Mouse (Mus musculus) CH12.LX (cell line): ENCODE data around the gene 2700081O15Rik. TPM values are rescaled to one million over a fixed set of nuclear protein-coding genes. Genes with fewer than 3 reads are reported as not detected.

Experiments
- DNase-seq: peaks from one replicate; pipeline ENCODE4 v3.0.0-alpha.2; 2013; ENCODE audit errors: extremely low read depth
- H3K27ac ChIP-seq: 2 replicates; pipeline ENCODE4 v1.5.1; 2012; ENCODE audit warnings: low read depth, mild to moderate bottlenecking, control low read depth, moderate library complexity; ENCODE audit not compliant: insufficient read depth
- H3K27me3 ChIP-seq: replicated peaks from 2 replicates; pipeline ENCODE3; 2012; ENCODE audit warnings: inconsistent platforms
- H3K36me3 ChIP-seq, 2 experiments: replicated peaks in 1 of 2; 2 replicates each; pipeline versions ENCODE3 to v1.6.1; 2012; ENCODE audit warnings: inconsistent platforms in 1 of 2, low read length in 1 of 2, mild to moderate bottlenecking in 1 of 2, mixed read lengths in 1 of 2, moderate library complexity in 1 of 2; ENCODE audit not compliant: control insufficient read depth in 1 of 2, insufficient read depth in 1 of 2
- H3K4me1 ChIP-seq, 2 experiments: 2 replicates each; pipeline ENCODE4 v1.6.1; 2012; ENCODE audit warnings: inconsistent platforms in 1 of 2, moderate library complexity in 1 of 2; ENCODE audit not compliant: insufficient read depth in 2 of 2, control insufficient read depth in 1 of 2
- H3K4me2 ChIP-seq: 2 replicates; pipeline ENCODE4 v1.6.1; 2012; ENCODE audit warnings: low read depth, mild to moderate bottlenecking, control low read depth; ENCODE audit not compliant: poor library complexity, insufficient read depth, severe bottlenecking
- H3K4me3 ChIP-seq, 3 experiments: fragments of 150-350 bp in 1 of 3; sonication (generic) in 1 of 3; replicated peaks in 1 of 3; 2 replicates each; pipeline versions ENCODE3 to v1.5.1; 2011 to 2012; ENCODE audit warnings: low read depth in 2 of 3, low read length in 2 of 3, mild to moderate bottlenecking in 2 of 3, moderate library complexity in 2 of 3, control low read depth in 1 of 3, improper control_type of control experiment in 1 of 3, inconsistent platforms in 1 of 3, mixed read lengths in 1 of 3; ENCODE audit not compliant: poor library complexity in 1 of 3
- H3K79me2 ChIP-seq: replicated peaks from 2 replicates; pipeline ENCODE4 v1.6.1; 2012; ENCODE audit warnings: mild to moderate bottlenecking, moderate library complexity; ENCODE audit not compliant: control insufficient read depth, poor library complexity, insufficient read depth, severe bottlenecking; ENCODE audit errors: extremely low read depth
- H3K9ac ChIP-seq: 2 replicates; pipeline ENCODE4 v1.6.1; 2012; ENCODE audit warnings: low read depth, mild to moderate bottlenecking, control low read depth, moderate library complexity; ENCODE audit not compliant: insufficient read depth
- H3K9me3 ChIP-seq: replicated peaks from 2 replicates; pipeline ENCODE3; 2012; ENCODE audit warnings: low read length, inconsistent platforms, mixed read lengths
- BHLHE40 ChIP-seq: IDR thresholded peaks from 2 replicates; pipeline ENCODE4 v1.6.1; 2011; ENCODE audit warnings: mild to moderate bottlenecking, low read depth, low read length, improper control_type of control experiment
- CHD1 ChIP-seq: IDR thresholded peaks from 2 replicates; pipeline ENCODE4 v1.6.1; 2012; ENCODE audit warnings: low read depth, low read length, improper control_type of control experiment, inconsistent platforms
- CTCF ChIP-seq, 2 experiments: IDR thresholded peaks in 1 of 2; conservative IDR thresholded peaks in 1 of 2; 2 replicates each; pipeline ENCODE4 v1.5.1; 2011 to 2012; ENCODE audit warnings: low read depth in 2 of 2, low read length in 2 of 2, improper control_type of control experiment in 1 of 2, inconsistent platforms in 1 of 2, mild to moderate bottlenecking in 1 of 2, moderate library complexity in 1 of 2
- E2F4 ChIP-seq: IDR thresholded peaks from 2 replicates; pipeline ENCODE4 v1.6.1; 2011; ENCODE audit warnings: low read depth, low read length, improper control_type of control experiment; ENCODE audit not compliant: insufficient replicate concordance
- ELF1 ChIP-seq: IDR thresholded peaks from 2 replicates; pipeline ENCODE4 v1.6.1; 2014; ENCODE audit warnings: low read depth, mild to moderate bottlenecking, inconsistent platforms, low read length, improper control_type of control experiment
- EP300 ChIP-seq: IDR thresholded peaks from 2 replicates; pipeline ENCODE4 v1.6.1; 2011; ENCODE audit warnings: low read length, improper control_type of control experiment
- ETS1 ChIP-seq: conservative IDR thresholded peaks from 2 replicates; pipeline ENCODE4 v1.6.1; 2012; ENCODE audit warnings: low read depth, mild to moderate bottlenecking, inconsistent platforms, low read length, improper control_type of control experiment, moderate library complexity
- GABPA ChIP-seq: IDR thresholded peaks from 2 replicates; pipeline ENCODE4 v1.6.1; 2012; ENCODE audit warnings: low read depth, low read length, improper control_type of control experiment, inconsistent platforms; ENCODE audit not compliant: insufficient replicate concordance
- HCFC1 ChIP-seq: IDR thresholded peaks from 2 replicates; pipeline ENCODE4 v1.6.1; 2012; ENCODE audit warnings: low read depth, mild to moderate bottlenecking, inconsistent platforms, low read length, improper control_type of control experiment
- MAFK ChIP-seq: IDR thresholded peaks from 2 replicates; pipeline ENCODE4 v1.6.1; 2011; ENCODE audit warnings: low read length, improper control_type of control experiment; ENCODE audit not compliant: insufficient replicate concordance
- MAZ ChIP-seq: IDR thresholded peaks from 2 replicates; pipeline ENCODE4 v1.6.1; 2012; ENCODE audit warnings: low read depth, mild to moderate bottlenecking, inconsistent platforms, low read length, improper control_type of control experiment, moderate library complexity
- MEF2A ChIP-seq: IDR thresholded peaks from 2 replicates; pipeline ENCODE4 v1.6.1; 2014; ENCODE audit warnings: low read depth, mild to moderate bottlenecking, inconsistent platforms, low read length, improper control_type of control experiment, borderline replicate concordance
- MXI1 ChIP-seq: IDR thresholded peaks from 2 replicates; pipeline ENCODE4 v1.6.1; 2011; ENCODE audit warnings: mild to moderate bottlenecking, low read depth, low read length, improper control_type of control experiment
- NRF1 ChIP-seq: IDR thresholded peaks from 2 replicates; pipeline ENCODE4 v1.6.1; 2014; ENCODE audit warnings: low read depth, mild to moderate bottlenecking, inconsistent platforms, low read length, improper control_type of control experiment, moderate library complexity
- POLR2A ChIP-seq: IDR thresholded peaks from 2 replicates; pipeline ENCODE4 v1.6.1; 2011; ENCODE audit warnings: low read depth, mild to moderate bottlenecking, improper control_type of control experiment, low read length
- SMC3 ChIP-seq: IDR thresholded peaks from 2 replicates; pipeline ENCODE4 v1.6.1; 2011; ENCODE audit warnings: low read depth, low read length, improper control_type of control experiment
- TBP ChIP-seq: conservative IDR thresholded peaks from 2 replicates; pipeline ENCODE4 v1.6.1; 2011; ENCODE audit warnings: low read depth, low read length, improper control_type of control experiment
- TCF12 ChIP-seq: IDR thresholded peaks from 2 replicates; pipeline ENCODE4 v1.6.1; 2014; ENCODE audit warnings: low read depth, mild to moderate bottlenecking, inconsistent platforms, low read length, improper control_type of control experiment
- UBTF ChIP-seq: IDR thresholded peaks from 2 replicates; pipeline ENCODE4 v1.6.1; 2012; ENCODE audit warnings: low read depth, mild to moderate bottlenecking, inconsistent platforms, low read length, improper control_type of control experiment, moderate library complexity
- USF1 ChIP-seq: IDR thresholded peaks from 2 replicates; pipeline ENCODE4 v1.6.1; 2014; ENCODE audit warnings: low read depth, mild to moderate bottlenecking, inconsistent platforms, low read length, improper control_type of control experiment
- USF2 ChIP-seq: conservative IDR thresholded peaks from 2 replicates; pipeline ENCODE4 v1.6.1; 2011; ENCODE audit warnings: low read depth, low read length, improper control_type of control experiment
- ZC3H11A ChIP-seq: IDR thresholded peaks from 2 replicates; pipeline ENCODE4 v1.6.1; 2012; ENCODE audit warnings: low read depth, mild to moderate bottlenecking, inconsistent platforms, low read length, improper control_type of control experiment
- ZKSCAN1 ChIP-seq: IDR thresholded peaks from 2 replicates; pipeline ENCODE4 v1.6.1; 2012; ENCODE audit warnings: low read depth, inconsistent platforms, low read length, improper control_type of control experiment, borderline replicate concordance
- ZNF384 ChIP-seq: IDR thresholded peaks from 2 replicates; pipeline ENCODE4 v1.6.1; 2012; ENCODE audit warnings: low read depth, low read length, improper control_type of control experiment, inconsistent platforms
- dilution Hi-C: fragments of 300-500 bp; cut with MboI; formaldehyde crosslinking; loops from 2 replicates; pipeline ENCODE4 v1.14.3; 2020; ENCODE audit warnings: low sequenced_read_pairs; ENCODE audit not compliant: extremely low pct_unique_long_range_greater_than_20kb, extremely low pct_ligation_motif_present
- in situ Hi-C: fragments of 300-500 bp; cut with MboI; formaldehyde crosslinking; loops from 3 replicates; pipeline ENCODE4 v1.14.3; 2019; ENCODE audit warnings: low sequenced_read_pairs, low pct_ligation_motif_present, low pct_unique_long_range_greater_than_20kb, mixed read lengths
- polyA plus RNA-seq: library from polyadenylated mRNA; unstranded; fragments of >175 nt; gene quantifications from 2 replicates; pipeline ENCODE4 v1.2.1, GENCODE M21; 2012; ENCODE audit warnings: low read depth; ENCODE audit not compliant: insufficient read length
- total RNA-seq, 2 experiments: library from RNA; depleted of rRNA; stranded (reverse); fragments of 300-350 nt in 1 of 2; fragments of >200 nt in 1 of 2; gene quantifications; 2 replicates each; pipeline ENCODE4 v1.2.3; 2012 to 2014

2700081O15Rik gene
- total and polyA plus RNA-seq, 3 experiments: 7.2 to 12.3 (median 9.8) TPM

DNA sequence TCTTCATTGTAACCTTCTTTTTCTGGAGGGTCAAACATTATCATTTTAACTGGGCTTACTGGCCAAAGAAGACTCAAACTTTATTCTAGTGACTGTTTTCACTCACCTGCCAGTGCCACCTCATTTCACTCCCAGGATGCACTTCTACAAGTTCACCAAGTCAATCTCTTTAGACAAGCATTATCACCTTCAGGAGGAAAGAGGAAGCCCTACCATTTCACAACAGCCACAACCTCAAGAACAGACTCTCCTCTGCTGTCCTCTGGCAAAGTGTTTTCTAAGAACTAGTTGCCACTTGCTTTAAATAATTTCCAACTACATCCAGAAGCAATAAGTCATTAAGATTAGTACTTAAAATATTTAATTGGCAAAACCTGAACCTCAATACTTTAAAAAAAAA, 50.5 kb downstream of the 2700081O15Rik start:
- dilution Hi-C loops: no loop called here
- DNase-seq: no peak
- H3K27ac ChIP-seq: no peak overlapping the region
- H3K9ac ChIP-seq: no peak overlapping the region
- H3K36me3 ChIP-seq: peaks cover 7 to 57% of the 10 kb centered on the region in 2 experiments
- no peak overlapping the region for H3K4me2 ChIP-seq
- in situ Hi-C loops: no loop called here
- no peak overlapping the region for H3K4me3 ChIP-seq
- peaks cover 0 to 14% of the 10 kb centered on the region in 2 experiments; a peak in 2 of 4 replicates for H3K4me1 ChIP-seq
- peaks cover 16% of the 10 kb centered on the region for H3K79me2 ChIP-seq
- TF ChIP-seq MXI1 (no peak), MAFK (no peak), ZNF384 (no peak), EP300 (no peak), ETS1 (no peak), BHLHE40 (no peak), TBP (no peak), POLR2A (no peak), MEF2A (no peak), SMC3 (no peak), UBTF (no peak), USF1 (no peak), CTCF (conservative IDR thresholded peaks at IDR 0.05 in 1 of 2, IDR thresholded peaks at IDR 0.05 in 1 of 2; ENCODE audit: low read depth in 2 of 2, low read length in 2 of 2) (no peak), MAZ (no peak), CHD1 (no peak), TCF12 (no peak)
- no peaks in the 10 kb centered on the region for H3K9me3 ChIP-seq
- no peaks in the 10 kb centered on the region for H3K27me3 ChIP-seq

DNA sequence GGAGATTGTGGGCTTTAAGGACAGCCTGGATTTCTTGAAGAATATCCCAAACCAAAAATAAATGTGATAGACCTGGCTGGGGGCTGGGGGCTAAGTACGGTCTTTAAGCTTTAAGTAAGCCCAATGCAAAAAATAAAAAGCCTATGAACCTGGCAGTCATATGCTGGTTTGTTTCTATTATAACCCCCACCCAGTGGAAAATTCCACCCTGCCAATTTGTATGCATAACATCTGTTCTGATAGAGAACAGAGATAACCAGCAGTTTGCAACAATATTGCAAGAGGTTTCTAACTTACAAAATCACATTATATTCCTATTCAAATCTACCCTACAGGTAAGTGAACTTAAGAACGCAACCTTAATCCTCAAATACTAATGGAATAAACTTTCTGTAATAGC, 53.2 kb downstream of the 2700081O15Rik start:
- H3K27me3 ChIP-seq: no peaks in the 10 kb centered on the region
- H3K4me1 ChIP-seq: peaks cover 0 to 14% of the 10 kb centered on the region in 2 experiments; a peak in 2 of 4 replicates
- H3K27ac ChIP-seq: no peak overlapping the region
- no peak for DNase-seq
- no peak overlapping the region for H3K4me3 ChIP-seq
- TF ChIP-seq MXI1 (no peak), ZNF384 (no peak), E2F4 (no peak), ZC3H11A (no peak), BHLHE40 (no peak), ZKSCAN1 (no peak), HCFC1 (no peak), USF2 (no peak), CTCF (conservative IDR thresholded peaks at IDR 0.05 in 1 of 2, IDR thresholded peaks at IDR 0.05 in 1 of 2; ENCODE audit: low read depth in 2 of 2, low read length in 2 of 2) (no peak), GABPA (no peak), ELF1 (no peak), NRF1 (no peak), MAFK (no peak), CHD1 (no peak), POLR2A (no peak)
- dilution Hi-C loops: no loop called here
- in situ Hi-C loops: no loop called here
- H3K36me3 ChIP-seq: peaks cover 7 to 59% of the 10 kb centered on the region in 2 experiments
- no peak overlapping the region for H3K9ac ChIP-seq
- H3K9me3 ChIP-seq: no peaks in the 10 kb centered on the region
- no peak overlapping the region for H3K4me2 ChIP-seq
- peaks cover 16% of the 10 kb centered on the region for H3K79me2 ChIP-seq
